In genomic region chr1:77081660-77082059, GRCm38 (mm10) we compare ENCODE assay signal across 9 mouse cellular contexts.
A peak's percentile ranks its signal among the peaks of the same experiment; 100 is the strongest.
DNase-seq lines count a peak whose midpoint lies in the region; ATAC-seq lines count a peak whose summit lies in the region.
"Had no signal": no experiment of that assay in that cellular context is flagged by ENCODE, and none has a peak within 500 bp of the region (broad histone marks: within the 10 kb centered on the region; RNA-seq: fewer than 3 reads in every experiment).

No protein-coding gene starts in this region.

- H3K27ac ChIP-seq in hindbrain, embryonic 14.5 days: no peak overlapping the region
- H3K27ac ChIP-seq: limb, embryonic 12.5 days had no signal

- no peaks in the 10 kb centered on the region for H3K9me3 ChIP-seq in hindbrain, embryonic 14.5 days (ENCODE audit: control insufficient read depth, low read length)
- H3K9me3 ChIP-seq: limb, embryonic 12.5 days had no signal

- no peaks in the 10 kb centered on the region for H3K27me3 ChIP-seq in hindbrain, embryonic 14.5 days (ENCODE audit: control insufficient read depth, insufficient read depth, low read length)

- H3K9ac ChIP-seq in hindbrain, embryonic 14.5 days: no peak overlapping the region
- H3K9ac ChIP-seq: limb, embryonic 12.5 days had no signal

- no peak overlapping the region for H3K4me3 ChIP-seq in hindbrain, embryonic 14.5 days (replicated peaks; ENCODE audit: low read length)
- H3K4me3 ChIP-seq: limb, embryonic 12.5 days had no signal

- H3K4me2 ChIP-seq in hindbrain, embryonic 14.5 days (replicated peaks): no peak overlapping the region
- H3K4me2 ChIP-seq: limb, embryonic 12.5 days had no signal

- 34% methylated on average over 7 of the region's 7 CpGs for WGBS in hindbrain, embryonic 14.5 days

- H3K4me1 ChIP-seq in hindbrain, embryonic 14.5 days (replicated peaks; ENCODE audit: control insufficient read depth, insufficient read depth, low read length): peaks cover 6% of the 10 kb centered on the region

- no peaks in the 10 kb centered on the region for H3K36me3 ChIP-seq in hindbrain, embryonic 14.5 days (replicated peaks; ENCODE audit: control insufficient read depth, insufficient read depth)
- H3K36me3 ChIP-seq: limb, embryonic 12.5 days had no signal

- ATAC-seq in hindbrain, embryonic 14.5 days (ENCODE audit: low FRiP score): no peak
- no peak for ATAC-seq in activated CD4-positive, CD25-positive, alpha-beta regulatory T cell, adult 4 months

- peak; percentile 4 for DNase-seq in ovary, adult 18-20 months (ENCODE audit: low spot score)
- DNase-seq in ovary, postnatal 10 days (ENCODE audit: low spot score): no peak
- DNase-seq in cerebellum, postnatal 25 days: peak; percentile 47 to 57
- peak; percentile 47 for DNase-seq in hindbrain, embryonic 14.5 days (ENCODE audit: low spot score)
- peak; percentile 46 for DNase-seq in lung, postnatal 14 days
- DNase-seq in thymus, postnatal 36 days: no peak
- DNase-seq in B cell, adult 2 months: no peak

Comparison
In these comparisons a context has a peak if more than half of its experiments do, and no peak if none do; other contexts are left out.
1. DNase-seq: peak in ovary, adult 18-20 months (single experiment), cerebellum, postnatal 25 days (2 of 2), hindbrain, embryonic 14.5 days (single experiment) and lung, postnatal 14 days (single experiment); none in ovary, postnatal 10 days (single experiment), thymus, postnatal 36 days (0 of 2) and B cell, adult 2 months (0 of 2).